Mouse (Mus musculus): ENCODE results near the gene Ankrd53.

- TF ChIP-seq CTCF (IDR thresholded peaks at IDR 0.05; ENCODE audit: control insufficient read depth, insufficient read depth, insufficient read length), result no peak
- no peak for TF ChIP-seq MYOG (IDR thresholded peaks at IDR 0.05; ENCODE audit: control insufficient read depth, extremely low read depth, insufficient read length)
- no peak for TF ChIP-seq MAX (IDR thresholded peaks at IDR 0.05)
- TF ChIP-seq USF1 (IDR thresholded peaks at IDR 0.05; ENCODE audit: low read depth), result no peak
Observed at GRCm38 (mm10) chr6:83756051-83756450, 6.4 kb upstream of the Ankrd53 start.

Data from C2C12 (cell line).